Mouse (Mus musculus) left cerebral cortex, postnatal 25 days (tissue): ENCODE measurements around the gene Glp1r. TPM values are rescaled to one million over a fixed set of nuclear protein-coding genes. Genes with fewer than 3 reads are reported as not detected.

Experiments used
- DNase-seq, 2 experiments: peaks; one replicate each; pipeline ENCODE4 v3.0.0; 2022; ENCODE audit warnings: low spot score in 2 of 2, mixed read lengths in 1 of 2
- intact Hi-C: fragments of 180-260 bp; cut with DNase I; formaldehyde crosslinking; loops from one replicate; pipeline ENCODE4 v1.15.1; 2025
- microRNA-seq, 2 experiments: library from miRNA; unstranded; fragments of <30 nt; microRNA quantifications; one replicate each; pipeline ENCODE4 v1.2.0; 2022
- total RNA-seq, 2 experiments: library from RNA; stranded (reverse); gene quantifications; 2 replicates each; pipeline ENCODE4 v1.2.3; 2021

Glp1r gene
- total RNA-seq, 2 experiments from 2014 or later: 0.96 to 1.5 TPM

GRCm38 (mm10) chr17:30990254-30990653 lies 88.6 kb downstream of the Glp1r start:
- DNase-seq: peak; percentile 28 to 34
- intact Hi-C loops: no loop called here

Small RNA genes lying within 50 kb of the gene (microRNA-seq; reads per million reads assigned to microRNA genes)
- 0 reads per million in 2 experiments for gene Gm24026

Other genes starting within 250 kb of the Glp1r start
- gene Umodl1, start 52.8 kb downstream of the Glp1r start, total RNA-seq: under 1 TPM; 0.11 to 0.25 TPM
- gene Abcg1, start 155.9 kb downstream of the Glp1r start, total RNA-seq: 10 to 100 TPM; 61.4 to 65.9 TPM
- not detected for gene Tff3, start 227.8 kb downstream of the Glp1r start, total RNA-seq
- gene Tff2, start 242.5 kb downstream of the Glp1r start, total RNA-seq: not detected